Mouse (Mus musculus): ENCODE measurements around the gene Usp17lc. TPM values are rescaled to one million over a fixed set of nuclear protein-coding genes. Genes with fewer than 3 reads are reported as not detected.
A peak's percentile ranks its signal among the peaks of the same experiment; 100 is the strongest.
"Not testable (repeated sequence)": the region's sequence is repeated elsewhere in the genome, so short reads cannot be mapped to it uniquely, and the experiment has no call there.

The Usp17lc gene
- polyA plus RNA-seq (2015; fragmentation: Nextera tagmentation; extraction: Ambion mirVana): not detected in 2 replicates

DNA sequence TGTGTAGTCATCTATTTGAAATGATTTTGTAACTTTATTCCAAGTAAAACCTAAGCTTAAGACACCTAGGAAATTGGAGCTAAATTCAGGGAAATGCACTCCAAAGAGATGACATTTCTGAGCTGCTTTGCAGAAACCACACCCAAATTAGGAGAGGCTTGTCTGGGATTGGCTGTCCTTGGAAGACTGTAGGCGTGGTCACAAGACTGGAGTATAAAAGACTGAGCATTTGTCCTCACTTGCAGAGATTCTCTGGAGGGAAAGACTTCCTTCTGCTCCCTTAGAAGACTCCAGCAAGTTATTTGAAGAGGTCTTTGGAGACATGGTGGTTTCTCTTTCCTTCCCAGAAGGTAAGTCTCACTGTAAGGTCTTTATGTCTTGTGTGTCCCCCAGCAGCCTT, at the start of gene Usp17lc:
TSS of gene Usp17lc (plus strand) at position 301 of the 400 bp plus-strand sequence.
- H3K4me2 ChIP-seq (replicated peaks); H3K9ac ChIP-seq; H3K4me1 ChIP-seq (replicated peaks); H3K27ac ChIP-seq; ATAC-seq; H3K9me3 ChIP-seq; H3K36me3 ChIP-seq; H3K27me3 ChIP-seq (replicated peaks); H3K4me3 ChIP-seq (replicated peaks): not testable (repeated sequence)
- 61% methylated on average over 1 of the region's 1 CpGs for WGBS

GRCm38 (mm10) chr7:103386077-103386476, 28.8 kb upstream of the Usp17lc start, which contains the start of gene Olfr603:
Gene Olfr603 (minus strand): TSS chr7:103386177.
- Histone ChIP-seq H3K36me3 (no peaks in the 10 kb centered on the region), H3K27ac (no peak within 1 kb of the TSS), H3K9ac (no peak within 1 kb of the TSS), H3K4me2 (replicated peaks) (no peak within 1 kb of the TSS), H3K9me3 (no peaks in the 10 kb centered on the region), H3K4me3 (replicated peaks) (no peak within 1 kb of the TSS), H3K27me3 (replicated peaks) (no peaks in the 10 kb centered on the region), H3K4me1 (replicated peaks) (no peaks in the 10 kb centered on the region)
- ATAC-seq: no peak

GRCm38 (mm10) chr7:103397758-103398157, 17.1 kb upstream of the Usp17lc start:
- H3K9me3 ChIP-seq: no peaks in the 10 kb centered on the region
- H3K4me1 ChIP-seq (replicated peaks): no peaks in the 10 kb centered on the region
- H3K27me3 ChIP-seq (replicated peaks): no peaks in the 10 kb centered on the region
- H3K9ac ChIP-seq: no peak overlapping the region
- no peak overlapping the region for H3K4me2 ChIP-seq (replicated peaks)
- no peak for ATAC-seq
- no peak overlapping the region for H3K27ac ChIP-seq
- no peak overlapping the region for H3K4me3 ChIP-seq (replicated peaks)
- no peaks in the 10 kb centered on the region for H3K36me3 ChIP-seq

- no peak overlapping the region for H3K4me3 ChIP-seq (replicated peaks)
- no peak for ATAC-seq
- no peaks in the 10 kb centered on the region for H3K9me3 ChIP-seq
- 26% methylated on average over 1 of the region's 1 CpGs for whole genome bisulfite sequencing
- H3K36me3 ChIP-seq: no peaks in the 10 kb centered on the region
- H3K27ac ChIP-seq: no peak overlapping the region
- no peak overlapping the region for H3K4me2 ChIP-seq (replicated peaks)
- H3K4me1 ChIP-seq (replicated peaks): no peaks in the 10 kb centered on the region
- no peaks in the 10 kb centered on the region for H3K27me3 ChIP-seq (replicated peaks)
- H3K9ac ChIP-seq: no peak overlapping the region
These were observed 15.9 kb upstream of the Usp17lc start for GRCm38 (mm10) chr7:103398981-103399380.

GRCm38 (mm10) chr7:103406521-103407055, 8.3 kb upstream of the Usp17lc start:
- H3K36me3 ChIP-seq; H3K9ac ChIP-seq; H3K27ac ChIP-seq; H3K4me1 ChIP-seq (replicated peaks); H3K9me3 ChIP-seq; H3K4me3 ChIP-seq (replicated peaks); H3K27me3 ChIP-seq (replicated peaks); H3K4me2 ChIP-seq (replicated peaks): not testable (repeated sequence)
- WGBS: 54% methylated on average over 3 of the region's 3 CpGs
- ATAC-seq: peak; percentile 83

DNA sequence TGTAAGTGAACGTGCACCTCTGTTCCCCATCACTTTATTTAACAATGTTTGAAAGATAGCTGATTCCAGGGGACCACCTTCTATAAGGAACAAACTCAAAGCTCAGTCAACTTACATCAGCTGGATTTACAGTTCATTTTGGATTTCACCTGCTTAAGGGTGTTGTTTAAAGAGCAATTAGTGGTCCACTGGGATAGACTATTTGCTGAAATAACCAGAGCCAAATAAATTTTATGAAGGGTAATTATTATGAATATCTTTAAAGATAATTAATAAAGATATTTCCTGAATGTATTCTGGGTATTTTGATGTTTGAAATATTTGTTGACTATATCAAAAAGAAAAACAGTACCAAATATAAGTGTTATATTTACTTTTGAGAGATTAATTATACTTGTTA, 30.5 kb downstream of the Usp17lc start, which contains the start of gene Olfr605:
TSS of gene Olfr605 (minus strand) at position 101 of the 400 bp plus-strand sequence.
- Histone ChIP-seq H3K27ac (no peak within 1 kb of the TSS), H3K36me3 (no peaks in the 10 kb centered on the region), H3K4me3 (replicated peaks) (no peak within 1 kb of the TSS), H3K9ac (no peak within 1 kb of the TSS), H3K4me1 (replicated peaks) (no peaks in the 10 kb centered on the region), H3K9me3 (no peaks in the 10 kb centered on the region), H3K27me3 (replicated peaks) (no peaks in the 10 kb centered on the region), H3K4me2 (replicated peaks) (no peak within 1 kb of the TSS)
- WGBS: 85% methylated on average over 1 of the region's 1 CpGs
- ATAC-seq: no peak

DNA sequence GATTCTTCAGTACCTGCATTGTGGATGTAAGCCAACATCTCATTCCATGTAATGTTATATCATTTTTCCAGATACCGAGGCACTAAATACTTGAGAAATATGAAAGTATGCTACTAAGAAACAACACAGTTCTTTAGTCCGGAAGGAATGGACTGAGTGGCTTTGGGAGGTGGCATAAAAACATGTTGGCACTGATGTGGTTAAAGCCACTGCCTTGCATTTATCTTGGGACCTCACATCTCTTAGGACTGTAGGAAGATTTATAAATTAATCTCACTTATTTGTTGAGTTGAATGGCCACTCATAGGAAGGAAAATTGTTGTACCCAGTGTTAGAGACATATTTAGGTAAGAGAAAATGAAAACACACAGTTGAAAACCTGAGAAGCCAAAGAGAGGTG, 33.9 kb downstream of the Usp17lc start, which contains the start of gene Olfr606:
TSS of gene Olfr606 (plus strand) at position 301 of the 400 bp plus-strand sequence.
- Histone ChIP-seq H3K27ac (no peak within 1 kb of the TSS), H3K27me3 (replicated peaks) (no peaks in the 10 kb centered on the region), H3K9ac (no peak within 1 kb of the TSS), H3K4me3 (replicated peaks) (no peak within 1 kb of the TSS), H3K4me1 (replicated peaks) (no peaks in the 10 kb centered on the region), H3K4me2 (replicated peaks) (no peak within 1 kb of the TSS), H3K9me3 (no peaks in the 10 kb centered on the region), H3K36me3 (no peaks in the 10 kb centered on the region)
- ATAC-seq: no peak
- 89% methylated on average over 2 of the region's 2 CpGs for WGBS

DNA sequence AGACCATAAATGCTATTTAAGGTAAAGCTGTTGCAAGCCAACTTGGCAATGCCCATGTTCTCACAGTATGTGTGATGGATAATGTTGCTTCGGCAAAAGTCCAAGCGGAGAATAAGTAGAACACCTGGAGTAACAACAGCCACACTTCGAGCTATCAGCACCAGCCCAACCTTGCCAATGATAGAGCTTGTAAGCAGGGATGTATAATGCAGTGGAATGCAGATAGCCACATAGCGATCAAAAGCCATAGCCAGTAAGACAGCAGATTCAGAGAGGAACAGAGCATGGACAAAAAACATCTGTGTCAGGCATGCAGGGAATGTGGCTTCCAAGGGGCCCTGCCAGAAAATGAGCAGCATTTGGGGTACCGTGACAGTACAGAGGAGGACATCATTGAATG, 45.7 kb downstream of the Usp17lc start:
- H3K36me3 ChIP-seq: no peaks in the 10 kb centered on the region
- H3K9ac ChIP-seq: no peak overlapping the region
- no peak overlapping the region for H3K4me2 ChIP-seq (replicated peaks)
- no peak overlapping the region for H3K4me3 ChIP-seq (replicated peaks)
- 85% methylated on average over 5 of the region's 5 CpGs for WGBS
- ATAC-seq: no peak
- no peak overlapping the region for H3K27ac ChIP-seq
- H3K9me3 ChIP-seq: no peaks in the 10 kb centered on the region
- H3K4me1 ChIP-seq (replicated peaks): no peaks in the 10 kb centered on the region
- H3K27me3 ChIP-seq (replicated peaks): no peaks in the 10 kb centered on the region

Other genes starting within 250 kb of the Usp17lc start
- gene Olfr591, start 236.7 kb upstream of the Usp17lc start, polyA plus RNA-seq (2015; fragmentation: Nextera tagmentation; extraction: Ambion mirVana): not detected in 2 replicates
- not detected in 2 replicates for gene Olfr592, start 230.3 kb upstream of the Usp17lc start, polyA plus RNA-seq (2015; fragmentation: Nextera tagmentation; extraction: Ambion mirVana)
- gene Olfr593, start 203.2 kb upstream of the Usp17lc start, polyA plus RNA-seq (2015; fragmentation: Nextera tagmentation; extraction: Ambion mirVana): not detected in 2 replicates
- not detected in 2 replicates for gene Olfr594, start 198.1 kb upstream of the Usp17lc start, polyA plus RNA-seq (2015; fragmentation: Nextera tagmentation; extraction: Ambion mirVana)
- gene Usp17ld, start 162.6 kb upstream of the Usp17lc start, polyA plus RNA-seq (2015; fragmentation: Nextera tagmentation; extraction: Ambion mirVana): not detected in 2 replicates
- not detected in 2 replicates for gene Olfr596, start 109.4 kb upstream of the Usp17lc start, polyA plus RNA-seq (2015; fragmentation: Nextera tagmentation; extraction: Ambion mirVana)
- not detected in 2 replicates for gene Olfr597, start 98.8 kb upstream of the Usp17lc start, polyA plus RNA-seq (2015; fragmentation: Nextera tagmentation; extraction: Ambion mirVana)
- gene Olfr598, start 91.5 kb upstream of the Usp17lc start, polyA plus RNA-seq (2015; fragmentation: Nextera tagmentation; extraction: Ambion mirVana): not detected in 2 replicates
- not detected in 2 replicates for gene Olfr599, start 79.2 kb upstream of the Usp17lc start, polyA plus RNA-seq (2015; fragmentation: Nextera tagmentation; extraction: Ambion mirVana)
- not detected in 2 replicates for gene Olfr600, start 65.4 kb upstream of the Usp17lc start, polyA plus RNA-seq (2015; fragmentation: Nextera tagmentation; extraction: Ambion mirVana)
- not detected in 2 replicates for gene Olfr601, start 52.4 kb upstream of the Usp17lc start, polyA plus RNA-seq (2015; fragmentation: Nextera tagmentation; extraction: Ambion mirVana)
- gene Olfr603, start 28.9 kb upstream of the Usp17lc start, polyA plus RNA-seq (2015; fragmentation: Nextera tagmentation; extraction: Ambion mirVana): not detected in 2 replicates
- gene Olfr605, start 30.4 kb downstream of the Usp17lc start, polyA plus RNA-seq (2015; fragmentation: Nextera tagmentation; extraction: Ambion mirVana): not detected in 2 replicates
- gene Olfr606, start 34.0 kb downstream of the Usp17lc start, polyA plus RNA-seq (2015; fragmentation: Nextera tagmentation; extraction: Ambion mirVana): not detected in 2 replicates
- gene Olfr607, start 49.1 kb downstream of the Usp17lc start, polyA plus RNA-seq (2015; fragmentation: Nextera tagmentation; extraction: Ambion mirVana): not detected in 2 replicates
- not detected in 2 replicates for gene Olfr608, start 54.8 kb downstream of the Usp17lc start, polyA plus RNA-seq (2015; fragmentation: Nextera tagmentation; extraction: Ambion mirVana)
- not detected in 2 replicates for gene Olfr609, start 83.0 kb downstream of the Usp17lc start, polyA plus RNA-seq (2015; fragmentation: Nextera tagmentation; extraction: Ambion mirVana)
- gene Olfr610, start 97.0 kb downstream of the Usp17lc start, polyA plus RNA-seq (2015; fragmentation: Nextera tagmentation; extraction: Ambion mirVana): not detected in 2 replicates
- not detected in 2 replicates for gene Olfr611, start 105.8 kb downstream of the Usp17lc start, polyA plus RNA-seq (2015; fragmentation: Nextera tagmentation; extraction: Ambion mirVana)
- gene Olfr612, start 127.6 kb downstream of the Usp17lc start, polyA plus RNA-seq (2015; fragmentation: Nextera tagmentation; extraction: Ambion mirVana): not detected in 2 replicates
- not detected in 2 replicates for gene Olfr613, start 133.0 kb downstream of the Usp17lc start, polyA plus RNA-seq (2015; fragmentation: Nextera tagmentation; extraction: Ambion mirVana)
- gene Olfr615, start 141.0 kb downstream of the Usp17lc start, polyA plus RNA-seq (2015; fragmentation: Nextera tagmentation; extraction: Ambion mirVana): not detected in 2 replicates
- not detected in 2 replicates for gene Olfr616, start 154.1 kb downstream of the Usp17lc start, polyA plus RNA-seq (2015; fragmentation: Nextera tagmentation; extraction: Ambion mirVana)
- not detected in 2 replicates for gene Olfr617, start 158.0 kb downstream of the Usp17lc start, polyA plus RNA-seq (2015; fragmentation: Nextera tagmentation; extraction: Ambion mirVana)
- not detected in 2 replicates for gene Olfr618, start 175.0 kb downstream of the Usp17lc start, polyA plus RNA-seq (2015; fragmentation: Nextera tagmentation; extraction: Ambion mirVana)
- gene Olfr619, start 185.5 kb downstream of the Usp17lc start, polyA plus RNA-seq (2015; fragmentation: Nextera tagmentation; extraction: Ambion mirVana): not detected in 2 replicates
- gene Olfr620, start 197.5 kb downstream of the Usp17lc start, polyA plus RNA-seq (2015; fragmentation: Nextera tagmentation; extraction: Ambion mirVana): not detected in 2 replicates
- not detected in 2 replicates for gene Olfr622, start 227.6 kb downstream of the Usp17lc start, polyA plus RNA-seq (2015; fragmentation: Nextera tagmentation; extraction: Ambion mirVana)
- gene Olfr623, start 248.6 kb downstream of the Usp17lc start, polyA plus RNA-seq (2015; fragmentation: Nextera tagmentation; extraction: Ambion mirVana): not detected in 2 replicates

Measured in intestine, embryonic 15.5 days (tissue).